Mouse (Mus musculus) hindbrain, embryonic 10.5 days (tissue): ENCODE data around the gene Smad9. TPM values are rescaled to one million over a fixed set of nuclear protein-coding genes. Genes with fewer than 3 reads are reported as not detected.

ENCODE experiments used
- DNase-seq: peaks from one replicate; pipeline ENCODE4 v3.0.0-alpha.2; 2017; ENCODE audit warnings: low spot score
- H3K27ac ChIP-seq: fragments of 300-500 bp; sonication (generic); 2 replicates; pipeline ENCODE4 v1.5.1; 2016; ENCODE audit warnings: mild to moderate bottlenecking, moderate library complexity
- H3K27me3 ChIP-seq: fragments of 300-500 bp; sonication (generic); 2 replicates; pipeline ENCODE4 v1.6.1; 2016; ENCODE audit warnings: mild to moderate bottlenecking; ENCODE audit not compliant: poor library complexity, insufficient read depth, severe bottlenecking
- H3K36me3 ChIP-seq: fragments of 300-500 bp; sonication (generic); 2 replicates; pipeline ENCODE4 v1.6.1; 2016; ENCODE audit warnings: mild to moderate bottlenecking, moderate library complexity
- H3K4me1 ChIP-seq: fragments of 300-500 bp; sonication (generic); replicated peaks from 2 replicates; pipeline ENCODE4 v1.6.1; 2016; ENCODE audit warnings: mild to moderate bottlenecking
- H3K4me3 ChIP-seq: fragments of 300-500 bp; sonication (generic); 2 replicates; pipeline ENCODE4 v1.5.1; 2016; ENCODE audit warnings: mild to moderate bottlenecking, moderate library complexity
- H3K9me3 ChIP-seq: fragments of 300-500 bp; sonication (generic); 2 replicates; pipeline ENCODE4 v1.6.1; 2016; ENCODE audit warnings: mild to moderate bottlenecking, moderate library complexity
- WGBS: fragments of 180-500 bp; shearing (Covaris S2); methylation state at CpG from one replicate; pipeline ENCODE4 v1.1.7; 2016; 5-methylcytosine and 5-hydroxymethylcytosine counted together
- polyA plus RNA-seq: library from polyadenylated mRNA; unstranded; fragments of >200 nt; fragmentation: Nextera tagmentation; extraction: Ambion mirVana; gene quantifications from 2 replicates; pipeline ENCODE4 v1.2.1, GENCODE M21; 2016

Gene Smad9
- polyA plus RNA-seq, 1 experiment from 2014 or later = 0.25 TPM

DNA sequence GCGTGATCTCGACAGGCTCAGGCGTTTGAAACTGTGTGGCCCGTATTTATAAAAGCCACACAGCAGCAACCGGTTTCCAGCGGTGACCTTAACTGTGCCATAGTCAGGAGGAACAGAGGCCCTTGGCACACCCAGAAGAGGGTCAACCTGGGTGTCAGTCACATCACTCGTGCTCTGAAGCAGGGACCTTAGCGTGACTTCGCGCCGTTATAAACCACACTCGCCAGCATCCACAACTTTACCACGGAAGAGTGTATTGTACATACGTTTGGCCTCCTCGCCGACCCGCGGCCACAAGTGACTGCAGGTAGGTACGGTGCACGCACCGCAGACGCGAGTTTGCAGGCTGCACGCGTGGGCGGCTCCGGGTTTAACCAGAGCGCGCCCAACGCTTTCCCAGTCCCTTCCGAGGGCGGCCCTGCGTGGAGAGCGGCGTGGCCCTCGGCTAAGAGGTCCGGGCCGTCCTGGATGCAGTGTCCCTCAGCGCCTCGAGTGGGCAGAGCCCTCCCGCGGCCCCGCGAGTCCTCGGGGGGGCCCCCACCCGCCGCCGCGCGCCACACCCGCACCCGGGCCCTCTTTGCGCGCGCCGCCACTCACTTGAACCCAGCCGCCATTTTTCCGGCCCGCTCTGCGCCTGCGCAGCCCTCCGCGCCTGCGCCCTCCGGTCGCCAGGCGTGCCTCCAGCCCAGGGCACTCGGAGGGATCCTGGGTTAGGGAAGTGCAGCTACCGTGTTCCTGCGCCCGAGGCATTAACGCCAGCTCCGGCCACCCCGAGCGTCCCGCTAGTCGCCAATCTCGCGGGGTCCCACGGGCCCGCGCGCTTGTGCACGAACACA lies 20.8 kb upstream of the Smad9 start:
- H3K36me3 ChIP-seq = peaks cover 58% of the 10 kb centered on the region
- H3K9me3 ChIP-seq = no peaks in the 10 kb centered on the region
- H3K27me3 ChIP-seq = no peaks in the 10 kb centered on the region
- peak; percentile 91 for DNase-seq
- peaks cover 17% of the 10 kb centered on the region for H3K4me1 ChIP-seq
- peak overlapping the region; percentile 96 for H3K27ac ChIP-seq
- H3K4me3 ChIP-seq = peak overlapping the region; percentile 81
- under 1% methylated on average over 84 of the region's 84 CpGs for WGBS

DNA sequence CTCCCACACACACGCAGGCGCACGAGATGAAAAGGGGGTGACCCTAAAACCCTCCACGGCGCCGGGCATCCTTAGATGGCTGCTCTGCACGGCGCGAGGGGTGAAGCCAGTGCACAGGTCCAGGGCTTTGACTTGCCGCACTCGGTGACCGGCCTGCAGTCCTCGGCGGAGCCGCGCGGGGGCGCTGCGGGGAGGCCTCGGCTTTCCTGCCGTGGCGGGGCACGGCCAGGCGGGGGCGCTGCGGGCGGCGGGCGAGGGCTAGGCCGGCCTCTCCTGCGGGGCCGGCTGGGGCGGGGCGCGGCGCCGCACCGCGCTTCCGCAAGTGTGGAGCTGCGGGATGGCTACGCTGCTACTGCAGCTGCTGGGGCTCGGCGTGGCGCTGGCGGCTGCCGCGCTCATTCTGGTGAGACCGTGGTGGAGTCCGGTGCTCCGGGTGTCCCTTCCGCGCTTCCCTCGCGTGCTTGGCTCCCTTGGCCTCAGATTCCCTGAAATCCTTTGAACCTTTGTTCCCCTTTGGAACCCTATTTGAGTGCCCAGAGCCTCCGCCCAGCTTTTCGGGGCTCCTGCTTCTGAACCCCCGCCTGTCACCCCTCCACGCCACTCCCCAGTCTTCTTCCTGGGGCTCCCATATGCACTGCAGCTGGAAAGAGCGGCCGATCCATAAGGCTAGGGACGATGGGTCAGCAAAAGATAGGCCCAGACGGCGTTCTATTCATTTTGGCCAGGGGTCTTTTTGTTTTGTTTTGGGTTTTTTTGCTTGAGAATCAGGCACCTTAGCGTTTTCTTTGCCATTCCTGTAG lies 19.9 kb upstream of the Smad9 start, which contains the start of the genes Exosc8 and Alg5:
Gene Exosc8, minus strand, starts transcription at position 147 of the 800 bp plus-strand sequence.
Gene Alg5, plus strand, starts transcription at position 293 of the 800 bp plus-strand sequence.
- Histone ChIP-seq H3K36me3 (peaks cover 58% of the 10 kb centered on the region), H3K9me3 (no peaks in the 10 kb centered on the region), H3K4me1 (peaks cover 17% of the 10 kb centered on the region), H3K4me3 (peak within 1 kb of the TSS; percentile 81), H3K27me3 (no peaks in the 10 kb centered on the region), H3K27ac (peak within 1 kb of the TSS; percentile 96)
- WGBS = under 1% methylated on average over 57 of the region's 65 CpGs
- peak; percentile 94 for DNase-seq

DNA sequence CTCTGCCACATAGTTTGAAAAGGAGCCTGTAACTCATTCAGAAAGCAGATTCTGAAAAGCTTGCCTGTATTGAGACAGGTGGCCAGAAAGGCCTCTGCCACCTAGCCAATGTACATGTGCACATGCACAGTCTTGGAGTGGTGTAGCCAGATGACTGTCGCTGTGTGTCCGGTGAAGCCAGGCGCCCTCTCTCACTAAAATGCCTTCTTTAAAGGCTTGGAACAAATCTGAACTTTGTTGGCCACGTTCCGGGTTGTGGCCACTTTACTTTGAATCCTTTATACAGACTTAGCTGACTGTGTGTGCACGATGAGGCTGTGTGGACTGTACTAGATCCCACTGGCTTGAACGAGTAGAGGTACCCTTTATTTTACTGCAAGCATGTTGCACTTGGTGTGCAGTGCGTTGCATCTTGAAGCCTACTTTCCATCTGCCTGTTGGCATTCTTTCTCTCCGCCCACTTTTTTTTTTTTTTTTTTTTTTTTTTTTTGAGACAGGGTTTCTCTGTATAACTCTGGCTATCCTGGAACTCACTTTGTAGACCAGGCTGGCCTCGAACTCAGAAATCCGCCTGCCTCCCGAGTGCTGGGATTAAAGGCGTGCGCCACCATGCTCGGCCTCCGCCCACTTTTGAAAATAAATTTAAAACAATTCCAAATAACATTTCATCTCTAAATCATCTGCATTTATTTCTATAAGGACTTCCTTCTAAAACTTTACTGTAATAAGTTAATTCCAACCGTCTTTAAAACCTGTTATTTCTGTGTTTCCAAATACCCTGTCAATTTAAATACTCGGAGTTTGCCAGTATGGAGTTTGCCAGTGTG lies 19.1 kb upstream of the Smad9 start:
- WGBS = 65% methylated on average over 18 of the region's 18 CpGs
- DNase-seq = peak; percentile 40
- H3K27me3 ChIP-seq = no peaks in the 10 kb centered on the region
- H3K9me3 ChIP-seq = 0 out of 2 replicates have a peak, but pooled peaks cover under 1% of the 10 kb centered on the region
- H3K4me1 ChIP-seq = peaks cover 17% of the 10 kb centered on the region
- H3K4me3 ChIP-seq = peak overlapping the region; percentile 81
- peaks cover 58% of the 10 kb centered on the region for H3K36me3 ChIP-seq
- H3K27ac ChIP-seq = peak overlapping the region; percentile 96

DNA sequence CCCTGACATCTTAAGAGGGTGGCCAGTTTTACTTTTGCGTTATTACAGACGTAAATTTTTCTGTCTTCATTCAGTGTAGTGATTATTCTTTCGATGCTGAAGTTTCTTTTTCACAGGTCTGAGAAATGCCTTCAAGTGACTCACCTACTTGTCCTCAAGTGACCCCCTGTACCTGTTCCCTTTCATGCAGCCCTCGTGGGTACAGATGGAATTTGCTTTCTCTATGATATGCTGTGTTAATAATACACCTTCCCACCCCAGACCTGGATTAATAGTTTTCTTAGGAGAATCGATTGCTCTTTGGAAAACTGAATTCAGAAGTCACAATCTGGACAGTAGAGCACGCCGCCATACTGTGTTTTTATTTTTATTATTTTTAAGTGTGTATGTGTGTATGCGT lies 18.1 kb upstream of the Smad9 start:
- Histone ChIP-seq H3K36me3 (peaks cover 58% of the 10 kb centered on the region), H3K4me3 (no peak overlapping the region), H3K27ac (no peak overlapping the region), H3K27me3 (no peaks in the 10 kb centered on the region), H3K9me3 (0 out of 2 replicates have a peak, but pooled peaks cover 4% of the 10 kb centered on the region), H3K4me1 (peaks cover 17% of the 10 kb centered on the region)
- 96% methylated on average over 8 of the region's 8 CpGs for WGBS
- DNase-seq = no peak

DNA sequence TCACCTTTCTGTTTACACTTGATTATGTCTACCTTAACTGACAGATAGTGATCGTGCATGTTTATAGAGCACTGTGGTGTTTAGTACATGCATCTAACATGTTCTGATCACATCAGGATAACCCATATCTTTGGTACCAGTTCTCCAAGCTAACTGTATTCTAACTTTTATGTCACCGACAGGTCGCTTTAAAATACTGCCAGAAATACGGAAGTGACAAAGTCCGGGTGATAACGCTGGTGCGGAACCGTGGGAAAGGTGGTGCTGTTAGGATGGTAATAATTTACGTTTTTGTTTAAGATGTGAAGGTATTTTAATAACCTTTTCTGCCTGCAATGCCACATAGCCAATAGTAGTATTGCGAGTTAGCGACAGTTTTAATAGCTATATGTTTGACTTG lies 13.4 kb upstream of the Smad9 start:
- Histone ChIP-seq H3K9me3 (0 out of 2 replicates have a peak, but pooled peaks cover 4% of the 10 kb centered on the region), H3K4me1 (no peaks in the 10 kb centered on the region), H3K4me3 (no peak overlapping the region), H3K36me3 (peaks cover 95% of the 10 kb centered on the region), H3K27me3 (no peaks in the 10 kb centered on the region), H3K27ac (no peak overlapping the region)
- DNase-seq = no peak
- 98% methylated on average over 11 of the region's 11 CpGs for WGBS

DNA sequence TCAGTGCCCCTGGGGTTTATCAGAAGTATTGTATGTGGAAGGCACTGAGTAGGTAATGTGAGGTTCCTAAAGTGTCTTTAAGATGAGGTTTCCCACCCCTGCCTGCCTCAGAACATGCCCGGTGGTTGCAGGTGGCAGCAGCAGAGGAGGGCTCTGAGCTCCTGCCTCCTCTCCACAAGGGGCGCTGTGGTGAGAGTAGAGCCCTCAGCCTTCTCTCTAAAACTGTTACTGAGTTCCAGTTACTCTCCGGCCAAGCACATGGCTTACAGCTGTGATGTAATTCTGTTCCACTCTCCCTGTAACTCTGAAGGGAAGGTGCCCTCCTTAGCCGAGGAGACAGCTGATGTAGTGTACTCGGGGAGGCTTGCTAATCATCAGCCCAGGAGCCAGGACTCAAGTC lies 9.6 kb upstream of the Smad9 start:
- WGBS = 56% methylated on average over 5 of the region's 5 CpGs
- Histone ChIP-seq H3K4me1 (no peaks in the 10 kb centered on the region), H3K4me3 (no peak overlapping the region), H3K27me3 (no peaks in the 10 kb centered on the region), H3K36me3 (peaks cover 99% of the 10 kb centered on the region), H3K27ac (no peak overlapping the region), H3K9me3 (0 out of 2 replicates have a peak, but pooled peaks cover 4% of the 10 kb centered on the region)
- DNase-seq = peak; percentile 29

DNA sequence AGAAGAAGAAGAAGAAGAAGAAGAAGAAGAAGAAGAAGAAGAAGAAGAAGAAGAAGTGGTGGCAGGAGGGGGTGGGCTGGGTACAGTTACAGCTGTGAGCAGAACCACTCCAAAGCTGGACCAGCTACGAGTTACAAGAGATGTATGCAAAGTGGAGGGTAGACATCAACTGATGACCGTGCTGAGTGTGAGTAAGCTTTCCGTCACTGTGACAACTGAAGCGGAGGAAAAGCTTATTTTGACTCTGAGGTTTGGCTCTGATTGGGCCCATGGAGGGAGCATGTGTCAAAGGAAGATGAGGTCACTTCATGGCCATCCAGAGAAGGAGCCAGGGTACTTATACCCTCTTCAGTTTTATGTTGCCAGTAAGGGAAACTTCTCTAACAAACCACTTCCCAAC lies 2.0 kb upstream of the Smad9 start:
- WGBS = 82% methylated on average over 4 of the region's 4 CpGs
- Histone ChIP-seq H3K27me3 (peaks cover 43% of the 10 kb centered on the region), H3K27ac (no peak overlapping the region), H3K36me3 (peaks cover 40% of the 10 kb centered on the region), H3K4me3 (no peak overlapping the region), H3K9me3 (no peaks in the 10 kb centered on the region), H3K4me1 (peaks cover 21% of the 10 kb centered on the region)
- no peak for DNase-seq

DNA sequence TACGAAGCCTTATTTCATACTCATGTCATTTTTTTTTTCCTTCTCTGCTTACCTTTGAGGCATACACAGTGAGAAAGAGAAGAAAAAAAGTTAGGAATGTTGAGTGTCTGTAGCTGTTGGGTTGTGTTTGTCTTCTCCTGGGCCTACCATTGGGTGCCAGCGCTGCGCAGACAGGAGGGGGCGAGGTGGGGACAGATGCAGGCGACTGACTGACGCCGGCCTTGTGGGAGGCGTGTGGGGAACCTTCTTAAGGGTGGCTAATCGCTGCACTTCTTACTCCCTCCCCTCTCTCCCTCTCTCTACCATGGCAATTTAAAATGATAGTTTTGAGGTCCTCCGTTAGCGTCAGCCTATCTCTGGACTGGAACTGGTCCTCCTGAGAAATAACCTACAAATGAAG lies 676 bp downstream of the Smad9 start:
- no peak overlapping the region for H3K27ac ChIP-seq
- peak; percentile 29 for DNase-seq

DNA sequence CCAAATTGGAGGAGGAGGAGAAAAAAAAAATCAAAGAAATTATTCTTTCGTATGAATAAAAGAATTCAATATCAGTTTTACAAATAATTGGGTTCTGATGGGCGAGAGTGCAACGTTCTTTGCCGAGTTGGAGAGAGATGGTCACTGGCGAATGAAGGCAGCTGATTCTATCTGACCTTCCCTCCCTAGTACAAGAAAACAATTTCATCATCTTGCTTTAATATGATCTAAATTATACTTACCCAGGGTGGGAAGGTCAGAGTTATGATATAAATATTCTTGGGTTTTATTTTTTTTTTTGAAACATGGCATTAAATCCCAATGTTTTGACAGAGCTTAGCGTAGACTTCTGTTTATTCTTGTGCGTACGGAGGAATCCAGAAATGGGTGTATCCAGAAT lies 2.1 kb downstream of the Smad9 start:
- 84% methylated on average over 8 of the region's 8 CpGs for WGBS
- H3K36me3 ChIP-seq = no peaks in the 10 kb centered on the region
- H3K27ac ChIP-seq = no peak overlapping the region
- no peaks in the 10 kb centered on the region for H3K9me3 ChIP-seq
- peaks cover 40% of the 10 kb centered on the region for H3K4me1 ChIP-seq
- H3K4me3 ChIP-seq = no peak overlapping the region
- DNase-seq = no peak
- H3K27me3 ChIP-seq = peaks cover 43% of the 10 kb centered on the region

More for the DNA sequence above, 676 bp downstream of the Smad9 start:
- Histone ChIP-seq H3K9me3 (no peaks in the 10 kb centered on the region), H3K27me3 (peaks cover 43% of the 10 kb centered on the region), H3K4me1 (peaks cover 30% of the 10 kb centered on the region), H3K36me3 (peaks cover 13% of the 10 kb centered on the region), H3K4me3 (peak overlapping the region; percentile 71)
- WGBS = 2% methylated on average over 11 of the region's 11 CpGs

DNA sequence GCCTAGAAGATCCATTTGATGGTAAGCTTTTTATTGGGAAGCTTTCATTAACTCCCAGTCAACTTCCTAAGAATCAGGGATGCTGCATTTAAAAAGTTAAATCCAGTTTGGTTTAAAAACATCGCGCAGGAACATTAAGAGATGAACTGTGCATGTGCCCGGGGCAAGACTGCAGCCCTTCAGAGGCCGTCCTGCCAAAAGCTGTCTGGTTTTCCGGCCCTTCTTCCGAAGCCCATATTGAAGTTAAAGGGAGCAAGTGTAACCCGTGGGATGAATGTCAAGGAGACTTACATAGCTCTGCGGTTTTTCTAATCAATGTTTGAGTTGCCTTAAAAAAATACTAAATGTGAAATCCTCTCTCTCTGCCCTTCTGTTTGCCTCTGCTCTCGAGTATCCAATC lies 3.8 kb downstream of the Smad9 start:
- H3K27me3 ChIP-seq = peaks cover 41% of the 10 kb centered on the region
- no peaks in the 10 kb centered on the region for H3K36me3 ChIP-seq
- H3K27ac ChIP-seq = no peak overlapping the region
- DNase-seq = no peak
- peaks cover 43% of the 10 kb centered on the region for H3K4me1 ChIP-seq
- WGBS = 81% methylated on average over 9 of the region's 9 CpGs
- H3K4me3 ChIP-seq = no peak overlapping the region
- H3K9me3 ChIP-seq = no peaks in the 10 kb centered on the region

DNA sequence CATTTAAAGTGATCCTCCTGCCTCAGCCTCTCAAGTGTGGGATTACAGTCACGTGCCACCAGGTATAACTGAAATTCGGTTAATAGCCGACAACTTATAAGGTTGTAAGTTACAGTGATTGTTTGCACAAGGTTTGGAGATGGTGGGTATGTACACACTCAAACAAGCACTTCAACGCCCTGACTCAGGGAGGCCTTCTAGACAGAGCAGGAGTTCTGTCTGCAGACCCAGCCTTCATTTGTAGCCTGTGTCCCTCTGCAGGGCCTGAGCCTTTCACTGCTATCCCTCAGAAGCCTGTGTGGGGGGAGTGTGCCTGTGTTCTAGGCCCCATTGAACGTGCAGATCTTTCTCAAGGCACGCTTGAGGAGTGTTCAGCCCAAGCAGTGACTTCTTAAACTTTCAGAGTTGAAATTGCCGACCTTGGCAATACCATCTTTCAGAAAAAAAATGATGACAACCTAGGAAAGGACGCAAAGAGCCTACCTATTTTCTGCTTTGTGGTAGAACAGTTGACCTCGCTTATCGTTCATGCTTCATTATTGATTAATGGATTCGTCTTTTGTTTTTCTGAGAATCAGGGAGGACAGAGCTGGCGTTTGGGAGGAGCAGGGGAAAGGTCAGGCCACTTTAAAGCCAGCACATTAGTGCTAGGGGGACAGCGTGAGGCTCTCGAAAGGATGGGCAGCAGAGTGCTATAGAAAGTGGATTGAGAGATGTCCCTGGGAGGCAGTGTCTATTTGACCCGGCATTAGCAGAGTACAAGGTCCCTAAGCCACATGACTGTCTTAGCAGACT lies 5.1 kb downstream of the Smad9 start:
- H3K4me1 ChIP-seq = peaks cover 38% of the 10 kb centered on the region
- H3K9me3 ChIP-seq = no peaks in the 10 kb centered on the region; the same call in 1 of the 2 replicates
- WGBS = 48% methylated on average over 15 of the region's 15 CpGs
- peaks cover 28% of the 10 kb centered on the region for H3K27me3 ChIP-seq
- no peaks in the 10 kb centered on the region for H3K36me3 ChIP-seq
- DNase-seq = no peak
- H3K4me3 ChIP-seq = no peak overlapping the region
- no peak overlapping the region; the same call in 1 of the 2 replicates for H3K27ac ChIP-seq
